Mouse (Mus musculus) intestine, embryonic 15.5 days (tissue): ENCODE measurements around the gene Cib1. TPM values are rescaled to one million over a fixed set of nuclear protein-coding genes. Genes with fewer than 3 reads are reported as not detected.

Source experiments
- ATAC-seq: fragments of 200-750 bp; cut with Nextera tagmentation; 2 replicates; pipeline ENCODE4 v1.8.0; 2017; ENCODE audit warnings: moderate TSS enrichment, moderate library complexity
- H3K27ac ChIP-seq: fragments of 300-500 bp; sonication (generic); 2 replicates; pipeline ENCODE4 v1.5.1; 2015; ENCODE audit warnings: mild to moderate bottlenecking, inconsistent platforms
- H3K27me3 ChIP-seq: fragments of 300-500 bp; sonication (generic); replicated peaks from 2 replicates; pipeline ENCODE4 v1.6.1; 2015; ENCODE audit warnings: inconsistent platforms
- H3K36me3 ChIP-seq: fragments of 300-500 bp; sonication (generic); 2 replicates; pipeline ENCODE4 v1.6.1; 2015; ENCODE audit warnings: inconsistent platforms
- H3K4me1 ChIP-seq: fragments of 300-500 bp; sonication (generic); replicated peaks from 2 replicates; pipeline ENCODE4 v1.6.1; 2015; ENCODE audit warnings: inconsistent platforms
- H3K4me2 ChIP-seq: fragments of 300-500 bp; sonication (generic); replicated peaks from 2 replicates; pipeline ENCODE4 v1.6.1; 2015; ENCODE audit warnings: mild to moderate bottlenecking, inconsistent platforms
- H3K4me3 ChIP-seq: fragments of 300-500 bp; sonication (generic); replicated peaks from 2 replicates; pipeline ENCODE4 v1.5.1; 2015; ENCODE audit warnings: inconsistent platforms
- H3K9ac ChIP-seq: fragments of 300-500 bp; sonication (generic); 2 replicates; pipeline ENCODE4 v1.6.1; 2015; ENCODE audit warnings: inconsistent platforms
- H3K9me3 ChIP-seq: fragments of 300-500 bp; sonication (generic); 2 replicates; pipeline ENCODE4 v1.6.1; 2016; ENCODE audit warnings: inconsistent platforms
- WGBS: fragments of 180-500 bp; shearing (Covaris S2); methylation state at CpG from one replicate; pipeline ENCODE4 v1.1.7; 2015; 5-methylcytosine and 5-hydroxymethylcytosine counted together
- polyA plus RNA-seq: library from polyadenylated mRNA; unstranded; fragments of >200 nt; fragmentation: Nextera tagmentation; extraction: Ambion mirVana; gene quantifications from 2 replicates; pipeline ENCODE4 v1.2.1, GENCODE M21; 2015

Cib1 gene
- polyA plus RNA-seq, 1 experiment from 2014 or later, result 199 TPM

GRCm38 (mm10) chr7:80188579-80189125, 44.0 kb downstream of the Cib1 start:
- ATAC-seq, result no peak
- H3K4me3 ChIP-seq, result no peak overlapping the region
- H3K27ac ChIP-seq, result peak overlapping the region; percentile 23; the same call in 1 of the 2 replicates
- H3K36me3 ChIP-seq, result no peaks in the 10 kb centered on the region
- H3K4me2 ChIP-seq, result no peak overlapping the region
- 88% methylated on average over 2 of the region's 2 CpGs for WGBS
- H3K9ac ChIP-seq, result no peak overlapping the region
- peaks cover 52% of the 10 kb centered on the region for H3K4me1 ChIP-seq
- H3K27me3 ChIP-seq, result no peaks in the 10 kb centered on the region
- H3K9me3 ChIP-seq, result no peaks in the 10 kb centered on the region

- no peaks in the 10 kb centered on the region for H3K9me3 ChIP-seq
- H3K9ac ChIP-seq, result 0 out of 2 replicates have a peak overlapping the region, but pooled peaks have one; percentile 66
- H3K4me1 ChIP-seq, result peaks cover 47% of the 10 kb centered on the region
- peak overlapping the region; percentile 58 for H3K4me3 ChIP-seq
- no peaks in the 10 kb centered on the region for H3K27me3 ChIP-seq
- no peaks in the 10 kb centered on the region for H3K36me3 ChIP-seq
- H3K4me2 ChIP-seq, result peak overlapping the region; percentile 84
- WGBS, result 73% methylated on average over 12 of the region's 12 CpGs
- no peak for ATAC-seq
- peak overlapping the region; percentile 89; the same call in 1 of the 2 replicates for H3K27ac ChIP-seq
Measured at GRCm38 (mm10) chr7:80187501-80187900, 45.1 kb downstream of the Cib1 start.

- Histone ChIP-seq H3K9me3 (no peaks in the 10 kb centered on the region), H3K27ac (peak within 1 kb of the TSS; percentile 89), H3K27me3 (no peaks in the 10 kb centered on the region), H3K4me1 (peaks cover 39% of the 10 kb centered on the region), H3K4me2 (peak within 1 kb of the TSS; percentile 84), H3K36me3 (no peaks in the 10 kb centered on the region), H3K9ac (peak within 1 kb of the TSS; percentile 66), H3K4me3 (peak within 1 kb of the TSS; percentile 58)
- WGBS, result under 1% methylated on average over 47 of the region's 51 CpGs
- ATAC-seq, result peak; percentile 88
Measured at GRCm38 (mm10) chr7:80186531-80187296, 45.9 kb downstream of the Cib1 start, which contains the start of gene Sema4b. Gene Sema4b, plus strand, starts transcription at chr7:80186841.

GRCm38 (mm10) chr7:80186021-80186420, 46.6 kb downstream of the Cib1 start:
- peak overlapping the region; percentile 66 for H3K9ac ChIP-seq
- WGBS, result 6% methylated on average over 8 of the region's 8 CpGs
- peak overlapping the region; percentile 84 for H3K4me2 ChIP-seq
- H3K9me3 ChIP-seq, result no peaks in the 10 kb centered on the region
- peak overlapping the region; percentile 58 for H3K4me3 ChIP-seq
- peak overlapping the region; percentile 89 for H3K27ac ChIP-seq
- ATAC-seq, result peak; percentile 48
- no peaks in the 10 kb centered on the region for H3K36me3 ChIP-seq
- H3K27me3 ChIP-seq, result no peaks in the 10 kb centered on the region
- H3K4me1 ChIP-seq, result peaks cover 33% of the 10 kb centered on the region

- Histone ChIP-seq H3K4me3 (no peak overlapping the region), H3K9me3 (no peaks in the 10 kb centered on the region), H3K4me2 (no peak overlapping the region), H3K9ac (no peak overlapping the region), H3K27me3 (no peaks in the 10 kb centered on the region), H3K4me1 (peaks cover 28% of the 10 kb centered on the region), H3K27ac (no peak overlapping the region), H3K36me3 (no peaks in the 10 kb centered on the region)
- ATAC-seq, result no peak
- WGBS, result 46% methylated on average over 6 of the region's 6 CpGs
Measured at GRCm38 (mm10) chr7:80184968-80185367, 47.6 kb downstream of the Cib1 start.

- Histone ChIP-seq H3K27ac (no peak overlapping the region), H3K4me2 (no peak overlapping the region)
- 45% methylated on average over 4 of the region's 4 CpGs for WGBS
Measured at GRCm38 (mm10) chr7:80184551-80184950, 48.1 kb downstream of the Cib1 start.

GRCm38 (mm10) chr7:80183969-80184368, 48.6 kb downstream of the Cib1 start:
- Histone ChIP-seq H3K36me3 (no peaks in the 10 kb centered on the region), H3K4me2 (no peak overlapping the region), H3K27ac (no peak overlapping the region), H3K4me1 (peaks cover 22% of the 10 kb centered on the region), H3K9me3 (no peaks in the 10 kb centered on the region), H3K27me3 (no peaks in the 10 kb centered on the region), H3K4me3 (no peak overlapping the region), H3K9ac (no peak overlapping the region)
- WGBS, result 57% methylated on average over 4 of the region's 5 CpGs
- ATAC-seq, result no peak

More at GRCm38 (mm10) chr7:80184551-80184950, 48.1 kb downstream of the Cib1 start:
- no peaks in the 10 kb centered on the region for H3K9me3 ChIP-seq
- no peaks in the 10 kb centered on the region for H3K36me3 ChIP-seq
- H3K4me3 ChIP-seq, result no peak overlapping the region
- ATAC-seq, result no peak
- no peaks in the 10 kb centered on the region for H3K27me3 ChIP-seq
- peaks cover 27% of the 10 kb centered on the region for H3K4me1 ChIP-seq
- no peak overlapping the region for H3K9ac ChIP-seq

GRCm38 (mm10) chr7:80183466-80183865, 49.1 kb downstream of the Cib1 start:
- Histone ChIP-seq H3K4me2 (no peak overlapping the region), H3K27me3 (no peaks in the 10 kb centered on the region), H3K9me3 (no peaks in the 10 kb centered on the region), H3K4me1 (peaks cover 17% of the 10 kb centered on the region), H3K4me3 (no peak overlapping the region), H3K27ac (no peak overlapping the region), H3K9ac (no peak overlapping the region), H3K36me3 (no peaks in the 10 kb centered on the region)
- WGBS, result 94% methylated on average over 1 of the region's 1 CpGs
- ATAC-seq, result no peak

GRCm38 (mm10) chr7:80182139-80182538, 50.5 kb downstream of the Cib1 start:
- Histone ChIP-seq H3K27me3 (no peaks in the 10 kb centered on the region), H3K4me3 (no peak overlapping the region), H3K27ac (no peak overlapping the region), H3K9ac (no peak overlapping the region), H3K9me3 (no peaks in the 10 kb centered on the region), H3K4me1 (peaks cover 12% of the 10 kb centered on the region), H3K4me2 (no peak overlapping the region), H3K36me3 (no peaks in the 10 kb centered on the region)
- no peak for ATAC-seq

GRCm38 (mm10) chr7:80181078-80181477, 51.5 kb downstream of the Cib1 start:
- H3K4me3 ChIP-seq, result no peak overlapping the region
- no peak overlapping the region for H3K27ac ChIP-seq
- 29% methylated on average over 2 of the region's 2 CpGs for WGBS
- H3K27me3 ChIP-seq, result no peaks in the 10 kb centered on the region
- peak; percentile 60; the same call in 1 of the 2 replicates for ATAC-seq
- no peaks in the 10 kb centered on the region for H3K36me3 ChIP-seq
- H3K4me1 ChIP-seq, result peaks cover 6% of the 10 kb centered on the region
- H3K9me3 ChIP-seq, result no peaks in the 10 kb centered on the region
- no peak overlapping the region for H3K9ac ChIP-seq
- no peak overlapping the region for H3K4me2 ChIP-seq

GRCm38 (mm10) chr7:80180202-80180601, 52.4 kb downstream of the Cib1 start:
- 78% methylated on average over 3 of the region's 3 CpGs for WGBS
- H3K4me1 ChIP-seq, result 0 out of 2 replicates have a peak, but pooled peaks cover 4% of the 10 kb centered on the region
- no peak overlapping the region for H3K27ac ChIP-seq
- H3K4me2 ChIP-seq, result no peak overlapping the region
- no peaks in the 10 kb centered on the region for H3K27me3 ChIP-seq
- no peaks in the 10 kb centered on the region for H3K36me3 ChIP-seq
- H3K9ac ChIP-seq, result no peak overlapping the region
- H3K4me3 ChIP-seq, result no peak overlapping the region
- ATAC-seq, result no peak
- no peaks in the 10 kb centered on the region for H3K9me3 ChIP-seq

- WGBS, result 85% methylated on average over 6 of the region's 6 CpGs
- no peaks in the 10 kb centered on the region for H3K9me3 ChIP-seq
- H3K36me3 ChIP-seq, result no peaks in the 10 kb centered on the region
- ATAC-seq, result no peak
- H3K4me3 ChIP-seq, result no peak overlapping the region
- H3K4me2 ChIP-seq, result no peak overlapping the region
- H3K27ac ChIP-seq, result no peak overlapping the region
- H3K27me3 ChIP-seq, result no peaks in the 10 kb centered on the region
- no peak overlapping the region for H3K9ac ChIP-seq
- H3K4me1 ChIP-seq, result no peaks in the 10 kb centered on the region
Measured at GRCm38 (mm10) chr7:80179790-80180189, 52.8 kb downstream of the Cib1 start.
